Mouse (Mus musculus): ENCODE results near the gene Eva1c. TPM values are rescaled to one million over a fixed set of nuclear protein-coding genes. Genes with fewer than 3 reads are reported as not detected.
"Not testable (repeated sequence)": the region's sequence is repeated elsewhere in the genome, so short reads cannot be mapped to it uniquely, and the experiment has no call there.

The Eva1c gene
- total and polyA plus RNA-seq, 3 experiments: 0.92 to 2.1 (median 1.3) TPM

GRCm38 (mm10) chr16:90820326-90820725, 6.2 kb upstream of the Eva1c start:
- no peak overlapping the region for H3K27ac ChIP-seq
- WGBS: 78% methylated on average over 6 of the region's 6 CpGs
- no peaks in the 10 kb centered on the region for H3K27me3 ChIP-seq (ENCODE audit: control insufficient read depth, insufficient read depth, low read length)
- intact Hi-C loops (cut with DNase I): no loop called here
- H3K9ac ChIP-seq (ENCODE audit: low read depth, low read length): no peak overlapping the region
- H3K36me3 ChIP-seq (ENCODE audit: control insufficient read depth, insufficient read depth, low read length): no peaks in the 10 kb centered on the region
- no peak for TF ChIP-seq CTCF (IDR thresholded peaks at IDR 0.05)
- no peak for TF ChIP-seq EP300 (IDR thresholded peaks at IDR 0.05; ENCODE audit: insufficient read depth, low read depth, low read length)
- TF ChIP-seq POLR2A (IDR thresholded peaks at IDR 0.05; ENCODE audit: insufficient read depth, low read depth, low read length): no peak
- no peaks in the 10 kb centered on the region for H3K4me1 ChIP-seq (ENCODE audit: control insufficient read depth, insufficient read depth, low read length)
- H3K79me2 ChIP-seq (replicated peaks; ENCODE audit: control insufficient read depth, insufficient read depth, low read length): no peaks in the 10 kb centered on the region
- no peak overlapping the region for H3K4me3 ChIP-seq
- DNase-seq: no peak

- Histone ChIP-seq H3K36me3 (ENCODE audit: control insufficient read depth, insufficient read depth, low read length) (no peaks in the 10 kb centered on the region), H3K79me2 (replicated peaks; ENCODE audit: control insufficient read depth, insufficient read depth, low read length) (no peaks in the 10 kb centered on the region), H3K27me3 (ENCODE audit: control insufficient read depth, insufficient read depth, low read length) (no peaks in the 10 kb centered on the region), H3K4me1 (ENCODE audit: control insufficient read depth, insufficient read depth, low read length) (no peaks in the 10 kb centered on the region), H3K9ac (ENCODE audit: low read depth, low read length) (no peak overlapping the region), H3K4me3 (no peak overlapping the region), H3K27ac (no peak overlapping the region)
- intact Hi-C loops (cut with DNase I): no loop called here
- WGBS: 64% methylated on average over 14 of the region's 14 CpGs
- TF ChIP-seq CTCF (IDR thresholded peaks at IDR 0.05): no peak
- TF ChIP-seq EP300 (IDR thresholded peaks at IDR 0.05; ENCODE audit: insufficient read depth, low read depth, low read length): no peak
- no peak for TF ChIP-seq POLR2A (IDR thresholded peaks at IDR 0.05; ENCODE audit: insufficient read depth, low read depth, low read length)
- no peak for DNase-seq
Observed at GRCm38 (mm10) chr16:90821046-90821697, 5.3 kb upstream of the Eva1c start.

GRCm38 (mm10) chr16:90822284-90822935, 4.1 kb upstream of the Eva1c start:
- H3K36me3 ChIP-seq (ENCODE audit: control insufficient read depth, insufficient read depth, low read length): no peaks in the 10 kb centered on the region
- H3K79me2 ChIP-seq (replicated peaks; ENCODE audit: control insufficient read depth, insufficient read depth, low read length): no peaks in the 10 kb centered on the region
- intact Hi-C loops (cut with DNase I): no loop called here
- TF ChIP-seq EP300 (IDR thresholded peaks at IDR 0.05; ENCODE audit: insufficient read depth, low read depth, low read length) (no peak), CTCF (IDR thresholded peaks at IDR 0.05) (no peak), POLR2A (IDR thresholded peaks at IDR 0.05; ENCODE audit: insufficient read depth, low read depth, low read length) (no peak)
- no peak for DNase-seq
- H3K27me3 ChIP-seq (ENCODE audit: control insufficient read depth, insufficient read depth, low read length): no peaks in the 10 kb centered on the region
- H3K4me3 ChIP-seq: no peak overlapping the region
- no peak overlapping the region for H3K9ac ChIP-seq (ENCODE audit: low read depth, low read length)
- H3K4me1 ChIP-seq (ENCODE audit: control insufficient read depth, insufficient read depth, low read length): no peaks in the 10 kb centered on the region
- WGBS: 86% methylated on average over 10 of the region's 10 CpGs
- H3K27ac ChIP-seq: no peak overlapping the region

- WGBS: 70% methylated on average over 7 of the region's 7 CpGs
- intact Hi-C loops (cut with DNase I): no loop called here
Observed at GRCm38 (mm10) chr16:90822981-90823380, 3.5 kb upstream of the Eva1c start.

GRCm38 (mm10) chr16:90823986-90824385, 2.5 kb upstream of the Eva1c start:
- H3K4me1 ChIP-seq (ENCODE audit: control insufficient read depth, insufficient read depth, low read length); H3K36me3 ChIP-seq (ENCODE audit: control insufficient read depth, insufficient read depth, low read length); H3K4me3 ChIP-seq; intact Hi-C loops (cut with DNase I); DNase-seq; H3K79me2 ChIP-seq (replicated peaks; ENCODE audit: control insufficient read depth, insufficient read depth, low read length); H3K9ac ChIP-seq (ENCODE audit: low read depth, low read length); H3K27ac ChIP-seq; H3K27me3 ChIP-seq (ENCODE audit: control insufficient read depth, insufficient read depth, low read length): not testable (repeated sequence)
- 78% methylated on average over 4 of the region's 4 CpGs for WGBS

More at GRCm38 (mm10) chr16:90822981-90823380, 3.5 kb upstream of the Eva1c start:
- Histone ChIP-seq H3K27ac (no peak overlapping the region), H3K79me2 (replicated peaks; ENCODE audit: control insufficient read depth, insufficient read depth, low read length) (no peaks in the 10 kb centered on the region), H3K27me3 (ENCODE audit: control insufficient read depth, insufficient read depth, low read length) (no peaks in the 10 kb centered on the region), H3K4me3 (no peak overlapping the region), H3K36me3 (ENCODE audit: control insufficient read depth, insufficient read depth, low read length) (no peaks in the 10 kb centered on the region), H3K4me1 (ENCODE audit: control insufficient read depth, insufficient read depth, low read length) (no peaks in the 10 kb centered on the region), H3K9ac (ENCODE audit: low read depth, low read length) (no peak overlapping the region)
- TF ChIP-seq POLR2A (IDR thresholded peaks at IDR 0.05; ENCODE audit: insufficient read depth, low read depth, low read length) (no peak), EP300 (IDR thresholded peaks at IDR 0.05; ENCODE audit: insufficient read depth, low read depth, low read length) (no peak)
- peak in 1 of 2 experiments; percentile 29 for DNase-seq

- no peaks in the 10 kb centered on the region for H3K27me3 ChIP-seq (ENCODE audit: control insufficient read depth, insufficient read depth, low read length)
- 77% methylated on average over 5 of the region's 5 CpGs for WGBS
- no peaks in the 10 kb centered on the region for H3K79me2 ChIP-seq (replicated peaks; ENCODE audit: control insufficient read depth, insufficient read depth, low read length)
- no peaks in the 10 kb centered on the region for H3K36me3 ChIP-seq (ENCODE audit: control insufficient read depth, insufficient read depth, low read length)
- no peak for DNase-seq
- H3K9ac ChIP-seq (ENCODE audit: low read depth, low read length): no peak overlapping the region
- no peak overlapping the region for H3K4me3 ChIP-seq
- intact Hi-C loops (cut with DNase I): no loop called here
- TF ChIP-seq POLR2A (IDR thresholded peaks at IDR 0.05; ENCODE audit: insufficient read depth, low read depth, low read length) (no peak), EP300 (IDR thresholded peaks at IDR 0.05; ENCODE audit: insufficient read depth, low read depth, low read length) (no peak), CTCF (IDR thresholded peaks at IDR 0.05) (no peak)
- H3K4me1 ChIP-seq (ENCODE audit: control insufficient read depth, insufficient read depth, low read length): peaks cover 1% of the 10 kb centered on the region; the same call in 1 of the 2 replicates
- no peak overlapping the region for H3K27ac ChIP-seq
Observed at GRCm38 (mm10) chr16:90826041-90826440, 478 bp upstream of the Eva1c start.

Measured in heart, adult 2 months (tissue).